Mouse (Mus musculus): ENCODE measurements at regions not wholly inside any gene's neighbourhood (a gene's known extent, or its start where the extent isn't known, plus 50 kb on each side); places are given as distances from the start of the nearest gene placed in this dataset.
A peak's percentile ranks its signal among the peaks of the same experiment; 100 is the strongest.

DNA sequence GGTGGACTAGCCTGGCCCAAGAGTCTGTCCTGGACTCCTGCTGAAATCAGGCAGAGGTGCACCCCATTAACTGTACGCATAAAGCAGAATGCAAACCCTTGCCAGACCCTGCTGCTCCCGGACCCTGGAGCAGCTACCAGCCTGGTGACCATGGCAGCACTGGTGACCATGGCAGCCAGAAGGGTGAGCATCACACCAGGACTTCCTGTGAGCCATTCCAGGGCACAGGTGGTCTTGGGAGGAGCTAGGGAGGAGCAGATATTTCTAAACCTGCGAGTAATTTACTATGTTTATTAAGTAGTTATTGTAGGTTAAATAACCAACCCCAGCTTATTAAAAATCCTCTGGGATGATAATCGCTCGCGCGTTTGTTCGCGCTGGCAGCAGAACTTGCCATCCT, 113.8 kb downstream of the Plxna1 start:
- no peak for ATAC-seq (ENCODE audit: poor library complexity, severe bottlenecking)

DNA sequence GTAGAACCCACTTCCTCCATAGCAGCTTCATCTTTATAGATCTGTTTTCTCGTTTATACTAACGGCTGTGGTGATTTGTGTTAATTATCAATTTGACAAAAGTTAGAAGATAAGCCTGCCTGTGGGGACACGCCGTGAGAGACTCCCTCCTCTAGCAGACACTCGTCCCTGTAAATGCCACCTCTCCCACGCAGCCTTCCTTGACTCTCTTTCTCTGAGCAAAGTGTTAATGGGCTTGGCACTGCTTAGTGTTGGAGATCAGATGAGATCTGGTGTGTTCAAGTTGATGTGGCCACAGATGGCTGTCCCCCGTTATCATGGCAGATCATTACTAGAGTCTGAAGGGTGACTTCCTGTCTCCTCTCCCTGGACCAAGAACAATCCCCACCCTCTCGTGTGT, 113.1 kb downstream of the Plxna1 start:
- ATAC-seq (ENCODE audit: poor library complexity, severe bottlenecking), result no peak

DNA sequence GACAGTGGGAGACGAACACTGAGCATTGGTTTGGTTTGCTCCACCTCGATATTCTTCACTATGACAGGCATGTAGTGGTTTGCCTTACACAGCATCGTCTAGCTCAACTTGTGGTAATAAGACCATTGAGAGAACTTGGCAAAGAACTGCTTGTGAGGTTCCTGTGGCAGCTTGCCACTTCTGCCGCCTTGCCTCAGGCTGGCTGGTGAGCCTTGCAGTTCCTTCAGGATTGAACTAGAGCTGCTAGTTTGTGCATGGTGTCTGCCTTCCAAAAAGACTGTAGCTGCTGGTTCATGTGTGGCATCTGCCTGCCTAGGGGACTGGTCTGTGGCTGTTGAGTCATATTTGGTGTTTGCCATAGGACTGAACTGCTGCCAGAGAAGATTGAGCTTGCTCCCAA, 110.8 kb downstream of the Plxna1 start:
- no peak for ATAC-seq (ENCODE audit: poor library complexity, severe bottlenecking)

DNA sequence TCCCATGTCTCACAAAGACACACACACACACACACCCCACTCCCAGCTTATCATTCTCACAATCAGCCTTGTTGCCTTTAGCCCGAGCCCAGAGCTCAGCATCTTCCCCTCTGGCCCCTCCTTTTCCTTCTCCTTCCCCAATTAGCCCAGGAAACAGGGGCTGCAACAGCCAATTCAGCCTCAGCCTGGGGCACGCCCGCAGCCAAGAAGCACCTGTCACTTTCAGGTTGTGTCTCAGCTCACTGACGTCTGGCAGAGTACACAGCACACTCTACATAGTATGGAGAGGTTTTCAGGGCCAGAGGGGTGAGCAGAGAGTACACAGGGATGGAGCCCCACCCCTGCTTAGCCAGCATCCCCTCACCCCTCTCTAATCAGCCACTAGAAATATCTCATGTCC, 106.4 kb downstream of the Plxna1 start:
- no peak for ATAC-seq (ENCODE audit: poor library complexity, severe bottlenecking)

DNA sequence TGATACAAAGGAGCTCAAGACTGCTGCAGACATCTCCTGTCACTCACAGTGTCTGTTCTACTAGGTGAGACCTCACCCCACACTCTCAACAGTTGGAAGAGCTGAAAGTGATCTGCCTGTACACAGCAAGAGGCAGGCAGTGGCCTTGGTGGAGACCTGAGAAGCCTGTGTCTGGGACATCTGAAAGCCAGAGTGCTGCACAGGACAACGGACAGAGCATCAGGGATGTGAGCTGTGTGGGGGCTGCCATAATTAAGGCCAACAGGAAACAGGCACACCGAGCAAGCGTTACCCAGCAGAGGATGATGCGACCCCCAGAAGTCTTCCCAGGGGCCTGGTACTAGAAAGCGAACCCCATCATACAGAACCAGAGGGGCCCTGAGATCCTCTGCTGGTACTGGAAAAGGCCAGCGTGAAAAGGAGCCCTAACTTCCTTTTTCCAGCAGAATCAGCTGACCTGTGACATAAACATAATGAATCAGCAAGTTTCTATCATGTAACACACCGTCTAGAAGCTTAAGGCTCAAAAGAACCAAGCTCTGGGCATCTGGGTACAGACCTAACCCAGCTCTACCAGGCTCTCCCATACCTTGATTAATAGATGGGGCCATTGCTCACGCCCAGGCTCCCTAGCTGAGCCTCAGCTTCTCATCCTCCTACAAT, 105.7 kb downstream of the Plxna1 start:
- peak; percentile 75 for ATAC-seq (ENCODE audit: poor library complexity, severe bottlenecking)

DNA sequence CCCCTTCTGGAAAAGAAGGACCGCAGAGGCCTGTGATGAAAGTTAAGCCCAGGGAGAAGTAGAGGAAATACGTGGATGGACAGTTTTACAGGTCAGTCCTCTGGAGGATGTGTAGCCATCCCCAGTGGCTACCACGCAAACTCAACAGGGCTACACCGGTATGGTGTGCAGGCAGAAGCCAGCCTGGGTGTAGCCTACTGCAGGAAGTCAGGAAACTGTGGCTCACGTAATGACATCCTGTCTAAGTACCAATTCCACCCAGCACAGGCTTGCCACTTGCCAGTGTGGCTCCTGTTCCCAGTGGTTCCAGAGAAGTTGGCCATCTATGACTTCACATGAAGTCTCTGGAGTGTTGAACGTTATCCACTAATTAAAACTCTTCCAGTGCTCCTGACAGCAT, 105.0 kb downstream of the Plxna1 start:
- ATAC-seq (ENCODE audit: poor library complexity, severe bottlenecking), result 0 out of 2 replicates have a peak, but pooled peaks have one; percentile 9

DNA sequence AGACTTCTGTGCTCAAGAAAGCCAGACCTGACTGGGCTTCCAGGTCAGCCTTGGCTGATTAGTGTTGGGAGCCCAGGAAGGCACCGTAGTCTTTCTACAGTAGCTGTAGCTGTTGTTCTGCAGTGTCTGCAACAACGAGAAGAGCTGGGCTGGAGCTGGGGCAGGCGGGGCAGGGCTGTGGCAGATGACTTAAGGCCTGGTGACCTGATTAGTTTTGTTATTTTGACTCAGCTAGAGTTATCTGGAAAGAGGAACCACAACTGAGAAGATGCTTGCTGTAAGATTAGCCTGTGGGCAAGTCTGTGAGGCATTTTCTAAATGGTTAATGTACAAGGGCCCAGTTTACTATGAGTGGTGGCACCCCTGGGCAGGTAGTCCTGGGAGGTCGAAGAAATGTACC, 104.3 kb downstream of the Plxna1 start:
- peak; percentile 72 for ATAC-seq (ENCODE audit: poor library complexity, severe bottlenecking)

DNA sequence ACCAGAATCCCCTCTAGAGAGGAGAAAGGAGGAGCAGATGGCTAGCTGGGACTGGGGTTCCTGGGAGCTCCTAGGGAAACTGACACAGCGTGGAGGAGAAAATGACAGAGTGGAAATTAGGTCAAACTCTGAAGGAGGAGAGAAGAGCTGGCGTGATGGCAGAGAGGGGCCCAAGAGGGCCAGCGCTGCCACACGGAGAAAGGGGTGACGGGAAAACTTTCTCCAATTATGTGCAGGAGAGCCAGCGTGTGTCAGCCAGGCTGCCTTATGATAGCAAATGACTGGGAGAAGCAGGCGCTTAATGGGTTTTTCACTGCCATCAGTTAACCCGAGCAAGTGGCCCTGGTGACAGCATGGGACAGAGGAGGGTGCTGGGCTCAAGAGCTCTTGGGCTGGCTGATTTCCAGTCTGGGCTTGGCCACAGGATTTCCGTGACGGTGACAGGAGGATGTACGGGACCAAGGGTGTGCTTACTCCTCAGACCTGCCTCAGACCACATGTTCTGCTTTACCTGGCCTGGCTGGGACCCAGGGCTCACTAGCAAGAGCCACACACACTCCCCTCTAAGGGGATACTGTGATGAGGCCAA, 102.9 kb downstream of the Plxna1 start:
- ATAC-seq (ENCODE audit: poor library complexity, severe bottlenecking), result no peak

DNA sequence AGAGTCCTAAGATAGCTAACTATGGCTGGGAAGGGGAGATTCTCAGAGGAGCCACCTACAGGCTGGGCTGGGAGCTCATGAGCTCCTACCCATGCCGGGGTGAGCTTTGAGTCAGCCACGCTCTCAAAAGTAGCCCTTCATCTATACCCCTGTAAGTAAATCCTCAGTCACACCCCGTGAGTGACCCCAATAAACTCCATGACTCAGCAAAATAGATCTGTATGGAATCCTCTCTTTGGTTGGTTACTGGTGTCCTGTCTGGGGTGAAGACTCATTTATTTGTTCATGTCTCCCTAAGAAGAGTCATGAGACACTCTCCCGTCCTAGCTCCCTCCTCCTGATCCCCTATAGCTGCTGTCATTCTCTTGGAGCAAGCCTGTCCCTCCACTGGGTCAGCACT, 99.5 kb downstream of the Plxna1 start:
- ATAC-seq (ENCODE audit: poor library complexity, severe bottlenecking), result no peak

DNA sequence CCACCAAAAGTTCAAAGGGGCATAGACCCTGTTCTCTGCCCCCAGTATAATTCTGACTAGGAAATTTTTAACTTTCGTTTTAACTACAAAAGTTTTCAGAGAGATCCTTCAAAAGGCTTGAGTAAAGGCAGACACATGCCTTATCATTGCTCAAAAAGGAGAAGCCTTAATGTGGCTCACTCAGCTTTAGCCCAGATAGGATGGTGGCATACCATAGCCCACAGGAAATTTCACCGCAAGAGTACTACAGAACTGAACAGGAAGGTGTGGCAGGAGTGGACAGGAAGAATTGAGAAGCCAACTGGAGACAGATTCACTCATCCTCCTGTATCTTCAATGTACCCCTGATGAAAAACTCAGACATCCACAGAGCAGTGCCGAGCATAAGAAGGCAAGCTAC, 97.1 kb downstream of the Plxna1 start:
- peak; percentile 43; the same call in 1 of the 2 replicates for ATAC-seq (ENCODE audit: poor library complexity, severe bottlenecking)
